Mouse (Mus musculus) left cerebral cortex, adult 11 months (tissue): ENCODE results near the gene Gm13420.

Experiments used
- DNase-seq: peaks from one replicate; pipeline ENCODE4 v3.0.0; 2022; ENCODE audit warnings: low spot score

Gm13420 gene

GRCm38 (mm10) chr2:29701393-29701792 lies 50.1 kb downstream of the Gm13420 start:
- DNase-seq, result no peak

- no peak for DNase-seq
These were observed 50.6 kb downstream of the Gm13420 start for GRCm38 (mm10) chr2:29700898-29701297.

GRCm38 (mm10) chr2:29698421-29699290 lies 52.8 kb downstream of the Gm13420 start:
- no peak for DNase-seq

GRCm38 (mm10) chr2:29696207-29696800 lies 55.2 kb downstream of the Gm13420 start:
- DNase-seq, result no peak
